1 mouse cellular context compared by ENCODE assay signal in the genomic region with DNA sequence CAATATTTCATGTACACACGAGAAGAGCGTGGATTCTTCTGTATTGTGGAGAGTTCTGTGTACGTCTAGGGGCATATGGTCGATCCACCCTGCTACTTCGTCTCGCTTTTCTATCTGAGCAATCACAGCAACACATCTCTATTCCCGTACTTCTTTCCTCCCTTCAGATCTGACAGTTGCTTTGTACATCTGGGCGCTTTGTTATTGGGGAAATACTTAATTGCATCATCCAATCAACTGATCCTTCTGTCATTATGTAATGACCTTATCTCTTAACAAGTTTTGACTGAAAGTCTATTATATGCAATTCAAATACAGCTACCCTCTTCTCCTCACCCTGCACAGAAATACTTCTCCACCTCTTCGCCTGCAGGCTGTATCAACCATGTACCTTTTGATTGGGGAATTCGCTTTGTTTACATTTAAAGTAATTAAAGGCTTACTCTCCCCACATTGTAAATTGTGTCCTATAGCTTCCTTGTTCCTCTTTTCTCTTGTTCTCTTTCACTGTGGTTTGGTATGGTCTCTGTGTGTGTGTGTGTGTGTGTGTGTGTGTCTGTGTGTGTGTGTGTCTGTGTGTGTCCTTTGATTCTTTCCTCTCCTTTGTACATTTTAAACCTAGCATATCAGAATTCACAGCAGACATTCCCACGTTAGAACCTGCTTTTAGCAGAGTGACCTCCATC.
TF ChIP-seq lines count a peak whose summit lies in the region.

No protein-coding gene starts in this region.

TF ChIP-seq in MEL, 35 proteins besides CTCF, POLR2A, EP300 and RAD21 (continued from another document):
- TF ChIP-seq NRF1 (IDR thresholded peaks at IDR 0.05; ENCODE audit: insufficient read depth, low read depth, low read length, poor library complexity, severe bottlenecking) (no peak), MYB (IDR thresholded peaks at IDR 0.05; ENCODE audit: low read depth, low read length) (no peak), POLR2AphosphoS2 (IDR thresholded peaks at IDR 0.05; ENCODE audit: low read length) (no peak), USF2 (IDR thresholded peaks at IDR 0.05; ENCODE audit: borderline replicate concordance in 1 of 2, insufficient read depth in 1 of 2, low read depth in 1 of 2, low read length in 2 of 2) (no peak), TAL1 (IDR thresholded peaks at IDR 0.05; ENCODE audit: low read length) (no peak), ZNF384 (IDR thresholded peaks at IDR 0.05; ENCODE audit: low read depth, low read length) (no peak), USF1 (IDR thresholded peaks at IDR 0.05; ENCODE audit: low read depth, low read length) (no peak), KAT2A (conservative IDR thresholded peaks at IDR 0.05; ENCODE audit: low read depth, low read length) (no peak), TCF12 (IDR thresholded peaks at IDR 0.05; ENCODE audit: low read depth, low read length) (no peak), MYC (IDR thresholded peaks at IDR 0.05; ENCODE audit: low read depth, low read length) (no peak), CHD2 (IDR thresholded peaks at IDR 0.05; ENCODE audit: low read length) (no peak), HCFC1 (IDR thresholded peaks at IDR 0.05; ENCODE audit: low read depth, low read length) (no peak), BHLHE40 (IDR thresholded peaks at IDR 0.05; ENCODE audit: borderline replicate concordance, low read depth, low read length) (no peak), ZKSCAN1 (IDR thresholded peaks at IDR 0.05; ENCODE audit: low read depth, low read length) (no peak), POLR2AphosphoS5 (IDR thresholded peaks at IDR 0.05; ENCODE audit: borderline replicate concordance, low read depth, low read length) (no peak), CHD1 (IDR thresholded peaks at IDR 0.05; ENCODE audit: low read depth, low read length) (no peak), GATA1 (IDR thresholded peaks at IDR 0.05; ENCODE audit: low read depth, low read length) (no peak), GABPA (IDR thresholded peaks at IDR 0.05; ENCODE audit: low read depth, low read length) (no peak), MAZ (IDR thresholded peaks at IDR 0.05; ENCODE audit: low read depth, low read length) (no peak)
